Mouse (Mus musculus): ENCODE data around the gene Zfp36l2. TPM values are rescaled to one million over a fixed set of nuclear protein-coding genes. Genes with fewer than 3 reads are reported as not detected.

Zfp36l2 gene
- 100 to 1,000 TPM; 273 to 293 TPM for total RNA-seq (2023)

DNA sequence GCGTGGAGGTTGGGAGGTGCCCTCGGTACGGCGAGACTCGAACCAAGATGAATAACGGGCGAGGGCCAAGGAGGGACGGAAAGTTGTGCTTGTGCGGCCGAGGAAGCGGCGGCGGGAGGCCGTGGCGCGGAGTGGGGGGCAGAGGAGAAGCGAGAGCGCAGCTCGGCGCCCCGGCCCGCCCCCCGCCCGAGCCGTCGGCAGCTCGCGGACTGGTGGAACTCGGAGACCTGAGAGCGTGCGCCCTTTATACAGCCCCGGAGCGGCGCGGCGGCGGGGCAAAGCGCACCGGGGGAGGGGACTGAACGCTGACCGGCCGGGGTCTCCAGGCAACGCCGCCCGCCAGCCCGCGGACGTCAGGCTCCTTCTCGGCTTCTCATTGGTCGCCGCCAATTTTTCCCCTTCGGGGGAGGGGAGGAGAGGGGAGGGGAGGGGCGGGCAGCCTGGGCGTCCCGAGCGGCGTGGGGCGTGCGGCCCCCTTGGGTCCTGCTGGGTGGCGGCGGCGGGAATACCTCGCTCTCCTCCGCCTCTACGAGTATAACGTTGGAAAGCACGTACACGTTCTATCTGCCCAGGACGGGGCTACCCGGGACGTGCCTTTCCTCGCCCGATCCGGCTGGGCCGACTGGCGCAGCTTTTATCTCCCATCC lies at the start of gene Zfp36l2:
TSS of gene Zfp36l2 (minus strand) at position 221 of the 647 bp plus-strand sequence.

